Mouse (Mus musculus) cerebellum, postnatal 36 days (tissue): ENCODE results near the gene Tcp10a.
A peak's percentile ranks its signal among the peaks of the same experiment; 100 is the strongest.
"Not testable (repeated sequence)": the region's sequence is repeated elsewhere in the genome, so short reads cannot be mapped to it uniquely, and the experiment has no call there.

Experiments
- DNase-seq, 2 experiments: peaks; one replicate each; pipeline ENCODE4 v3.0.0; 2021 to 2022; ENCODE audit warnings: mixed read lengths in 2 of 2

The Tcp10a gene

DNA sequence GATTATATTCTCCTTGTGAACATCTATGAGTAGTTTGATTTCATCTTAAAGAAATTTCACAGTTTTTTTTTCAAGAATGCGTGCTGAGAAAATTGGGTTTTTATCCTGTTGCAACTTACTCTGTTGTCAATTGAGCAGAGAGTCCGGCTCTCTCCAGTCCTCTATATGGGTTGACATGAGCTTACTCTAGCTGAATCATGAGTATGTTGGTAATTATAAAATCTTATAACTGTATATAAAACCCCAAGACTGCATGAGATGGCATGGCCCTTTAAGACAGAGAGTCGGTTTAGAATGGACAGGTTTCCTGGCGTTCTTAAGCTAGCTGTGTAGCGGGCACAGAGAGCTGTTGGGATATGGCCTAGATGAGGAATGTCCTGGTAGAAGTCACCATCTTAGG lies at the start of gene Tcp10a:
Tcp10a (plus strand) TSS at position 301 of the 400 bp plus-strand sequence.
- DNase-seq = not testable (repeated sequence)

DNA sequence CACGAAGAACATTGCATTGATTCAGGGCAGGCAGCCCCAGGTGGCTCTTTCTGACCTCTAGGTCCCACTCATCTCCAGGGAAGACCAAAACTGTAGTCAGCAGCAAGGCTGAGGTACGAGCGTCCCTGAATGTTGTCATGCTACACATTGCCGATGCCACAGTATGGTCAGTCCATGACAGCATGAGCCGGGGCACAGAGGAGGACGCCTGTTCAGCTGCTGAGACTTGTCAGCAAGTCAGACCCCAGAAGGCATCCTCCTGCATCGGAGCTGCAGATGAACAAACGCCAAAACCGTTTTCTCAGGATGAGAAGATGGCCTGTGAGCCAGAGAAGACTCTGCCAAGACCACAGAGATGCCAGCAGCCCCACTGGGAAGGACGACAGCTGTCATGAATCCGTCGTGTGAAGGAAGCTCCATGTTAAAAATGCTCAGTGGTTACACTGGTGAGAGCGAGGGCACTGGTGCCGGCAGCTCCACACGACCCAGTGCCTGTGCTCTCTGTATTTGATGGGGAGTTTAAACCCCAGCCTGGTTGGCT lies 45.7 kb upstream of the Tcp10a start:
- peak; percentile 46 to 47 for DNase-seq

DNA sequence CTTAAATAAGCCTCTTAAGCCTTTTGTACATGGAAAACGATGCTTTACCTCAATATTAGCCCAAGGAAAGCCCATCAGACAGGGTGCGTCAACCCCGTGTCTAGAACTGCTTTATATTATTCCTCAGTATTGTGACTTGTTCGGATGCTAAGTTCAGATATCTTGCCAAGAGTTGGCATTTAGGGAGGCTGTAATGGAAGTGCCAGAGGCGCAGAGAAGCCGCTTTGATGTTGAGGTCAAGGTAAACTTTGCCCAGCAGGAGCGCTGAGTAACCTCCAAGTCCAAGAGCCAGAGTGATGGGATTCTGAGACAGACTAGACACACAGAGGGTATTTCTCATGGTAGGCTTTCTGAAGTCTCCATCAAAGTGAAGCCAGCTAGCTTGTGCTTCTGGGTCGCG lies 45.2 kb upstream of the Tcp10a start:
- DNase-seq = no peak

DNA sequence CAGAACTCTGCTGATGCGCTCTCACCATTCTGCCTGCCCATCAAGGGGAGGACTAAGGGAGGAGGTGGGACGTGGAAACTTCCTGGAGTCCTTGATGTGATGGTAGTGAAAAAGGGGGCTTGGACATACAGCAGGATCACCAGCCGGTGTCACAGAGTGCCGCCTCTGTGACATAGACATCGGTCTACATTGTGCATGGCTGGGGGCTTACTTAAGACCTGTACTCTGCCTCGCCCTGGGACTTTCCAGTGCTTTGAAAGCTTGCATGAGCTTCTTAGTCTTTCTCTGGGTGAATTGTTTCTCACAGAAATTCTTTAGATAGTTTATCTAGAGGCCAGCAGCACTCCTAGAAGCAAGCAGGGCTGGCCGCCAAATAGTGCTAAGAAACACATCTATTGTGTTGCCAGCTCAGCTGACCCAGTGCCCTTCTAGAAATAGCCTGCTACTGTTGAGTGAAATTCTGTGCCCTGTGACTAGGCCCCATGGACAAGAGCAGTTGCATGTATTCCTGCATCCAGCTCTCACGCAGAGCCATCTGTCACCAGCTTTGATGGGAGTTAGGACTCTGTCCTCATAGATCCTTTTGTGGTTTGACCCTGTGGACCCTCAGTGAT lies 40.0 kb upstream of the Tcp10a start:
- no peak for DNase-seq

DNA sequence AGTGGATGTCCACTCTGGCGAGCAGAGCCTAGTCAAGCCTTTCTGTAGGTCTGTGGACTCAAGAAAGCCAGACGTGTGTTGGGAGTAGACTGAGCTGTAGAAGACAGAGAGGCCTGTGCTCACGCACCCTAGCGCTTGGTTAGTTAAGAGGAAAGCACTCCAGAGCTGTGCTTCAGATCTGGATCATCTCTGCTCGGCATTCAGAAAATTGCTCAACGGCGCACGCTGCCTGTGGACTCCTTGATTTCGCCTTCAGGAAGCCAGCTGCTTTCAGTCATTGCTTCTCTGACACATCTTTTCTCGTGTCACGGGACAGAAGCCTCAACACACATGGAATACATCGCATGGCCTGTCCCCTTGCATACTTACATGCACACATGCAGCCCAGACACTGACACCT lies 39.2 kb upstream of the Tcp10a start:
- DNase-seq = no peak

DNA sequence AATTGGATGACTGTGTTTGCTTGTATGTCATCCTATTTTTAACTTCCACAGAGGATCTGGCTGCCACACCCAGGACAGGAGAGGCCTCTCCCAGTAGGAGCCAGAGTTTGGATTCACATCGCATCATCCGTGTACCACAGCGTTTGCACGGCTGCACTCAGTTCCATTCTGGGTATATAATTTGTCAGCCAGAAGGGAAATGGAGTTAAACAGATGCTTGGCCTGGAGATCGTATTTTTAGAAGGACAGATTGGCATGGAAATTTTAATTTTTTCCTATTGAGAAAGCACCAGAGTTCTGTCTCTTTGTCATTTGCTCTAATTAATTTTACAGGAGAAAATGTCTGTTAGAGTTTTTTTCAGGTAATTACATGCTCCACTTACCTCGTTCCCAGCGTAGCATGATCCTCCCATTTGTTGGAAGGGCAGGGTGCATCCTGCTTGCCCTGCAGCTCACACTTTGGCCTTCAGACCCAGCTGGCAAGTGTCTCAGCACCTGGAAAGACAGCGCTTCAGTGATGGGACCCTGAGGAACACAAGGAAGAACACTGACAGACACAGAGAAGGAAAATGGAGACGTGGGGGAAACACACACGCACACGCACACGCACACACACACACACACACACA lies 37.9 kb upstream of the Tcp10a start:
- no peak for DNase-seq

DNA sequence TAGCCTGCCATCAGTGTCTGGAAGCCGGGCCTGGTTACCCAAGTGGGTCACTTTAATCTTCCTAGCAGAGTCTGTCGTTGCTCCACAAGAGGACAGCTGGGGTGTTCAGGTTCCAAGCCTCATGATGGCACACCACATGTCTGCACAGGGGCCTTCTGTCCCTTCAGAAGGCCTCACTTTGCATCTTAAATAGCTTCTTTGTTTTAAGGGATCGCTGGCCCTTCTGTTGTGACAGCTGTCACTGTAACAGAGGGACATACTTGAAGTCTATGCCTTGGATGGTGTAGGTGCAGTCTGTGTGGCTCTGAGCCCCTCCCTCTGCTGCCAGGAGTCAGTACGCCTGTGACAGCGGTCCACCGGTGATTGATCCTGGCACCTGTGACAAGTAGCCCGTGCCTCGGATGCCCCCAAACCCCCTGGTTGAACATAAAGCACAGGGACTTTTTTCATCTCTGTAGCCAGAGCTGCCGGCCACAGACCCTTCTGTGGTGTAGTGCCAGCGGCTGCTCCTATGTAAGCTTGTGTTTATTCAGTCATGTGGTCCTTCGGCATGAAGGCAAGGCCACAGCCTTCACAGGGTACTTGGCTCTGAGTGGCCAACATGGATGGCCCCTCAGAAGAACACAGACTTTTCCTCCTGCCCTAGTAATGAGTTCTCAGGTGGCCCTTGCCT lies 32.3 kb upstream of the Tcp10a start:
- DNase-seq = peak; percentile 27 to 32

DNA sequence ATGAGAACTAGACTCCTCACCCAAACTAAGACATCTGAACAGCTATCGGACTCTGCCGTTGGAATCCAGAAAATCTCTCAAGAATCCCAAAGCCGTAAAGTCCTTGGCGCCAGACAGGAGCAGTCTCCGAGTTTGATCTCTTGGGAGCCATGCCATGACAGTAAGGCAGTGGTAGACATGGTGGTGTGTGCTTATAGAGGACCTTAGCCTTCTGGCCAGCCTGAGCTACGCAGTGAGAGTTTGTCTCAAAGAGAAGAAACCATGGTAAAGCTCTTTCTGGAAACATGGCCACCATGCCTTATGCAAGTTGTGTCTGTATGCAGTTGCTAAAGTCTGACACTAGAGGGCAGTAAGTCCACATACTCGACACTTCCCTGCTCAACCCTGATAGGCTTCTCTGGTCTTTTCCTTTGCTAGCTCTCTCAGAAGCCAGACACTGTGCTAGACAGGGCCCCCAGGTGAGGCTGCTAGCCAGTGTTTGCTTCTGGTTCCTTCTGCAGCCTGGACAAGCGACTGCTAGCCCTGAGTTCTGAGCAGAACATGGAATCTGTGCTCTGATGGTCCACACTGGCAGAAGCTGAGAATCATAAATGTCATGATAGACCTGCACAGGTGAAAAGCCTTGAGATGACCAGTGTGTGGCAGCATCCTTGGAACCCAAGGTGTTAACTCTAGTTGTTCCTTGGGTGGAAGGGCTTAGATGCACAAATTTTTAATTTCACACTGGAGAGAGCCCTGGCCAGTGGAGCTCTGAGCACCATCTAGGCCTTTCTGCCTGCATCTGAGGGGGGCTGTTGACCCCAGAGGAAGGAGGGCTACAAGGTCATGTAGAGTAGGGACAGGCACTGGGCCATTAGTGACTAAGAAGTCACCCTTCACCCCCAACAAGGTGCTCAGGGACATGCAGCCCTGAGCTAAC lies 17.9 kb upstream of the Tcp10a start:
- peak in 1 of 2 experiments; percentile 46 for DNase-seq

DNA sequence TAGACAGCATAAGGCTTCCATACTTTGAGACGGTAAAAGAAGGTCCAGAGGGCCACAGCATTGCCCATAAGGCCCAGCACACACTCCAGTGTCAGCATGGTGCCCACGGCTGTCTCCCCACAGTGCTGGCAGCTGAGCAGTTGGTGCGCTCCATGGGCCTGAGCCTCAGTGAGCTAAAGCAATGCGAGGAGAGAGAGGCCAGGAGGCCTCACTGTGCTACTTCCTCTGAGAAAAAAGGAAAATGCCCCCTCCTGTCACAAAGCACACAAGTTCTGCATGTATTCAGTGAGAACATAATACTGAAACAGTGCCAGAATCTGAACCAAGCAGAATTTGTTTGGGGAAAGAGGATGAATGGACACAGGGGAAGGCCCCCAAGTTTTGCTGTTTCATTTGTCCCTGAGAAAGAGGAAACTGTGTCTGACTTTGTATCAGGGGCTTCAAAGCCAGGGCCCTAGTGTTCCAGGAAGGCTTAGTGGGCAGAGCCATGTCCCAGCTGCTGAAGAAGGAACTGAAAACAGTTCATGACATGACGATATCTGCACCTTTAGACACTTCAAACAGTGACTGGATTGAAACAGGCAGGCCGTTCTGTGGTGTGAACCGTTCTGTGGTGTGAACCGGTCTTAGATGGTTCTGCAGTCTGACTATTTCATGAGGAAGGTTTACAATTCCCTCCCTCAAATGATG lies 8.6 kb upstream of the Tcp10a start:
- DNase-seq = not testable (repeated sequence)

DNA sequence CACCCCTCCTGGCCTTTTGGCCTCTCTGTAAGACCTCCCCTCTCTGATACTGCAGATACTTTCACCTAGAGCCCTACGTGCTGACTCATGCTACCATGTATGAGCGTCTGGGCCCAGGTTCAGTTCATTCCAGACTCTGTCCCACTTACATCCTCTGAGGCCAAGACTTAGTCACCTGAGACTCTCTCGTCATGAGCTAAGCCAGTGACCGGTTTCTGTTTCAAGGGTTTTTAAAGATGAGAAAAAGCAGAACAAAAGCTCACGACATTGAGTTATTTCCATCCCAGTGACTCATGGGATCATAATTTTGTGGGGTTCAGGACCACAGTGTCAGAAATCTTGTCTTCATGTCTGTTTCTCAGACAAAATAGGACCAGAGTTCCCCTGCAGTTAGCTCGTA lies 4.7 kb upstream of the Tcp10a start:
- not testable (repeated sequence) for DNase-seq

DNA sequence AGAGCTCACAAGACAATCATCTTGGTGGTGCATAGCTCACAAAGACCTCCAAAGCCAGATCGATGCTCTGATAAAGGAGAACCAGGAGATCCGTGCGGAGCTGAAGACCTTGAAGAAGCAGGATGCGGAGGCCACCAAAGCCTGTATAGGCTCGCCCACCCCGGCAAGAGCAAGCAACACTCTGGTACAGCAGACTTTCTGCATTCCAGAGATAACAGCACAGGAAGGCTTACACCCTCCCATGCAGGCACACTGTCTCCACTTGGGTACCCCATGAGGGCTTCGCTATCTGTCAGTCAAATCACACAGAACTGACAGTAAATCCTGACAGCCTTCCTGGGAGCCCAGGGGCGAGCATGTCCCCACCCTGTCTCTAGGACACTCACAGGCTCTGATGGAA lies 2.0 kb downstream of the Tcp10a start:
- DNase-seq = not testable (repeated sequence)

DNA sequence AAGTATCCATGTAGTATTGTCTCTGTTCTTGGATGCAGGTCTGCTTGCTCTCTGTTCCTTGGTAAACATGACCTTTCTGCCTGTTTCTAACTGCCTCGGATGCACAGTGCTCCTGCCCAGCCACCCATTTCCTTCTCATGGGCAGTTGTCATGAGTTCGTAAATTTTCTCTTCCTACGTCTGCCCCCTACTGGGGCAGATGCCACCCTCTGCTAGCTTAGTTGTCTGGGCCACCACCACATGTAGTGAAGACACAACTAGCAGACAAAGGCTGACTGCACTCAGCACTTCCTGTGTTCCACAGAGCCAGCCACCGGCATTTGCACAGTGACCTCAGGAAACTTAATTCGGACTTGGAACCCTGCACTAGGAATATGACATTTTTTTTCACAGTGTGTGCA lies 8.3 kb downstream of the Tcp10a start:
- not testable (repeated sequence) for DNase-seq

DNA sequence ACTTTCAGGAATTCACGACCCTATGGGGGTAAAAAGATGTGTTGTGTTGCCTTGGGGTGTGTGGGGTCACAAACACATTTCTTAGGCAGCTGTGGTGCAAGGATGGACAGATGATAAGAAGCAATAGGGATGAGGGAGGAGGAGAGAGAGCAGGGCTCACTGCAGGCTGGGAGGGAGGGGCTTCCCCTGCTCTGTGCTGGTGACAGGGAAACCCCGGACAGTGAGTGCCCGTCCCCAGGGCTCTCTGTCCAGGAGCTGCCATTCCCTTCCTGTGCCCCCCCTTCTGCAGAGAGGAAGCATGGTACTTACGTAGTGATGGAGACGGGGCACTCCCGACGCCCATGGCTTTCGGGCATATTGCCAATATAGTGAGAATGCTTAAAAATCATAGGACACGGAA lies 12.9 kb downstream of the Tcp10a start:
- not testable (repeated sequence) for DNase-seq

DNA sequence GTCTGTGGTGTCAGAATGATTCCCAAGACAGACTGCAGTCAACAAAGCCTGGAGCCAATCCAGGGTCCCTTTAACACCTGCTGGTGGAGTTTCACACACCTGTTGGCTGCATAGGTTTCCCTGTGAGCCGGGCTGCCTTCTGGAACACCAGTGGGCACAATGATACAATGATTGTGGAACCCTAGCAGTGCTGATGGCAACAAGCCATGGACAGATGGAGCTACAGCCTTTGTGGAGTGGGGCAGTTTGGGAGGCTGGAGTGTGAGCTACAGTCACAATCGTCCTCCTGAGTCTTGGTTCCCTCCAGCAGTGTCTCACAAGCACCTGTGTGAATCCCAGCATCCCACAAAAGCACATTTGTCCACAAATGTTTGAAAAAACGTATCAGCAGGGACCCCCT lies 24.3 kb downstream of the Tcp10a start:
- DNase-seq = peak; percentile 29 to 35

DNA sequence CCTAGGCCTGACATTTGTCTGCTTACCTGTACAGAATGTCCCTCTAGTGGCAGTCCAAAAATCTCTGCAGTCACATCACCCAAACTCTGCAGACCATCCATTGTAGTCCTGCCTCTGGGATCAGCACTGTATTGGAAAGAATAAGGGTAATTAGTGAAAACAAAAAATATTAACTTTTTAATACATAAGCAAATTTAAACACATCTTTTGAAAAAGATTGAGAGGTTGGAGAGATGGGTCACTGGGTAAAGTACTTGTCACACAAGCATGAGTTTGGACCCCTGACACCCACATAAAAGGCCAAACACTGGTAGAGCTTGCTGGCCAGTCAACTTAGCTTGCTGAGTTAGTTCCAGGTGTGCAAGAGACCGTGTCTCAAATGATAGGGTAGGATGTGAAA lies 28.1 kb downstream of the Tcp10a start, which contains the start of gene Ttll2:
Ttll2 (minus strand) TSS at position 101 of the 400 bp plus-strand sequence.
- not testable (repeated sequence) for DNase-seq

DNA sequence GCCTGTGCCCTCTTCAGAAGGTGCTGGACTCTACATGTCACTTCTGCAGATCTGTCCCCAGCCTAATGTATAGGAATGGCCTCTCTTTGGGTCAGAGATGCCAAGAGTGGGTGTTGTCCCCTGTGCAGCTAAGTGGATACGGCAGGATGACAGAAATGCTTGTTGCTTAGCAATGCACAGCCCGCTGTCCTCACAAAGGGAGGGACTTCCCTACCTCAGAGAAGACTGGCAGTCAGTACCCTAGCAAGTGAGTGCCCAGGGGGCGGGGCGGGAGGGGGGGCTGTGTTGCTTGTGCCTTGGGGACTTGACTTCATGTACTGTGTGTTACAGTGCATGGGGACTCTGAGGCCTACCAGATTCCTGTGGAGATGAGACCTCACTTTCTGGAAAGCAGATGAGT lies 35.4 kb downstream of the Tcp10a start:
- DNase-seq = not testable (repeated sequence)

DNA sequence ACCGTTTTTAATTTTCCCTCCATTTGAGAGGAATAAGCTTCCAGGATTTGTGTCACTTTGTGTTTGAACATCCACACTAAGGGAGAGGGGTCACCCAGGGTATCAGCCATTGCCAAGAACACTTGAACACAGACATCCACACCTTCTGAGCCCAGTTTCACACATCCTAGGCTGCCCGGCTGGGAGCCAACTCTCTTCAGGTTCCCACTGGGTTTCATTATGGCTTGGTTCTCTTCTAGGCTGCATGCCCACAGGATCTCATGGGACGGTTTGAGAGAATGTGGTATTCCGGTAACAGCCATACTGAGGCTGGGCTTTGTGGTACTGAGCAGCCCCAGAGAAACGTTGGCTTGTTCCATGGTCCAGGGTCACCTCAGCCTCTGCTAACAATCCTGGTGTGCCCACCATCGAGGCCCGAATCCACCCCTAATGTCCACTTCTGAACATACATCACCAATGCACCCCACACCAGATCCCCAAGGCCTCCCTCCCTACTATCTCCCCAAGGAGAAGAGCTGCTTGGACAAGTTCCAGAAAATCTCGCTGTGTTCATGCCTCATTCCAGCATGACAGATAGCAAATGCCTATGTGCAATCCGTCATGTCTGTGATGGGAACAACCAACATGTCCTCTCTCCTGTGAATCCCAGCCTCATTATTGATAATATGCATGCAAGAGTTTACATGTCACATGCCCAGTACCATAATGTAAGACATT lies 36.5 kb downstream of the Tcp10a start:
- DNase-seq = peak; percentile 77 to 85

DNA sequence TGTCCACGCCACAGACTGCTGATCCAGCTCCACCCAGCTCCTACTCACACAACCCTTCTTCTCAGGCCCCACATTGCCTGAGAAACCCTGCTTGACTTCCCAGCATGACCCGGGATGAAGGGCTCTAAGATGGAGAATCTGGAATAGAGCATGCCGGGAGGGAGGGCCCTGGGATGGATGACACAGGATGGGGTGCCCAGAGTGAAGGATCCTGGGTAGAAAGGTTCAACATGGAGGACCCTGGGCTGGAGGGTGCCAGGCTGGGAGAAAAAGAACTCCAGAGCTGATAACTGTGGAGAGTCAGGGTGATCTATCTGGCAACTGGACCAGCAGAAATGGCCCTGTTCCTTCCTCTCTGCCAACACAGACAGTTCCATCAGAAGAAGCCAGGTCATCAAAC lies 41.2 kb downstream of the Tcp10a start:
- DNase-seq = not testable (repeated sequence)

DNA sequence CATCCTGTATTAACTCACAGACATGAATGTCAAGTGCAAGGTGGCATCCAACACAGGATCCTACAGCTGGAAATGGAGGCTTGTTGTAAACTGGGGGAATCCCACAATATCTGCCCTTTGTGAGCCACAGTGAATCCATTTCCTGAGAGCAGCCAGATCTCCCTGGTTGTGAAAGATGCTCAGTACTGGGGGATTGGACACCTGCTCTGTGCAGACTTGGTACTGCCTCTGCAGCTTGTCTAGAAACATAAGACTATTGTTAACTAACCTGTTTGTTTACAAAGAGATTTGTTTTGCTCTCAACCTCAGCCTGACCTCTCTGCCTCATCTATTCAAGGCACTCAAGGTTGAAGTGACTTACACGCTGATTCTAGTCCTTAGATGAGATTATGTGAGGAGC lies 41.8 kb downstream of the Tcp10a start:
- DNase-seq = not testable (repeated sequence)

DNA sequence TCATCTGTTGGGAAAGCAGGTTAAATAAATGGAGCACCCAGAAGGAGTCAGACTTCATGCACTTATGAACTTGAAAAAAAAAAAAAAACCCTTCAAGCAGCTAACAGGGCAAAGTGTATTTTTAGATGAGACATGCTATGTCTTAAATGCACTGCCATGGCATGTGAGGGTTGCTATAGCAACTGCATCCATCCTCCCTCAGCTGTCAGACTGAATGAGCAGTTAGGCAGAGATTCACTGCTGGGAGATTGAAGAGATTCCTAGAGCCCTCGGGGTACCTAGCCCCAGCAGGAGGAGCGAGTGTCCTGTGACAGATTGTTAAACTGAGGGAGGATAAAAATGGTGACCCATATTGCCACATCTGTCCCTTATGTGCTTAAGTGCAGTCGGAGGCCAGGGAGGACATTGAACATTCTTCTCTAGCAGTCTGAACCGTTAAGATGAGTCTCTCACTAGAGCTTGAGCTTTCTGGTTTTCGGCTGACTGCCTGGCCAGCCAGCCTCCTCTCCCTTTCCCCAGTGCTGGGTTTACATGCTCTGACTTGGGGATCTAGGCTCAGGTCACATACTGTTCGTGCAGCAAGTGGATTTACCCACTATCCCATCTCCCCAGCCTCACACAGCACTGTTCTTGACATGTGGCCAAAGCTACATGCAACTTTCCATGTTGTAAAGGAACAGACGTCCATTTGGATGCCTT lies 42.4 kb downstream of the Tcp10a start:
- not testable (repeated sequence) for DNase-seq

DNA sequence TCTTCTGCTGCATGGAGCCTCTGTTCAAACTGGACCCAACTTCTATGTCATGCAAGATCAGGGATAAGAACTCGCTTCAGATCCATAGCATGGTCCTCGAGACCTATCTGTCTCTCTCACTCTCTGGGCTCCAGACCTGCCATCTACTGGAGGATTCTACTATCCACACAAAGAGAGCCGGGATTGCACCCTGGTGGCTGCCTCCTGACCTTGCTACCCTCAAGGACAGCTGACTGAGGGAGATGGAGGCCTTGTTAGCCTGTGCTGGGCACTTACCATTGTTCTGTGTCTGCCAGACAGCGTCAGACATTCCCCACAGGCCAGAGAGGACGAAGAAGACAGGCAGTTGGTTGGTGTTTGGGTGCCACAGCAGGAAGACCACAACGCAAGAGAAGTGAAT lies 45.0 kb downstream of the Tcp10a start:
- not testable (repeated sequence) for DNase-seq
